Mouse (Mus musculus): ENCODE data around the gene Ubtd1.

DNA sequence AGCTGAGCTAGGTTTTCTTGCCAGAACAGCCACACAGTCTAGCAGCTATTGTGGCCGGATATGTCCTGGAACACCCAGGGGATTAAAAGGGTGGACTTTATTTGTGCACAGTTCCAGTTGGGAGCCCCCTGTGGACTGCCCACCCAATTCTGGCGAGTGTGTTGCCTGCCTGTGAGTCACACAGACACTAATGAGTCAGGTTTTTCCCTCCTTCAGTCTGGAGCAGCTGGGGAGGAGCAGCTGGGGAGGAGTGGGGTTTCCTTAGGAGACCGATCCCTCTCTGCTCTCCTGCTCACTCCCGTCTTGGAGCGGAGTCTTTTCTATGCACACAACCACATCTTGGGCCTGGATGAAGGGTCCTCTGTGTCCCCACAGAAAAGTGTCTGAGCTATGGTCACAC is 35.3 kb downstream of the Ubtd1 start:
- TF ChIP-seq CTCF (IDR thresholded peaks at IDR 0.05) (0 out of 2 replicates have a peak, but pooled peaks have one; percentile 2), EP300 (IDR thresholded peaks at IDR 0.05) (no peak)
